Mouse (Mus musculus) neural tube, embryonic 14.5 days (tissue): Measurements from ENCODE around the gene Ptprm. TPM values are rescaled to one million over a fixed set of nuclear protein-coding genes. Genes with fewer than 3 reads are reported as not detected.

Experiments used
- ATAC-seq: fragments of 200-750 bp; cut with Nextera tagmentation; 2 replicates; pipeline ENCODE4 v1.8.0; 2017; ENCODE audit warnings: low read depth, mild to moderate bottlenecking, moderate TSS enrichment, moderate library complexity
- H3K27ac ChIP-seq: fragments of 300-500 bp; sonication (generic); 2 replicates; pipeline ENCODE4 v1.5.1; 2014; ENCODE audit warnings: low read depth, mild to moderate bottlenecking, control low read depth, low read length, moderate library complexity, mixed read lengths
- H3K27me3 ChIP-seq: fragments of 300-500 bp; sonication (generic); 2 replicates; pipeline ENCODE4 v1.6.1; 2014; ENCODE audit warnings: low read length; ENCODE audit not compliant: control insufficient read depth, insufficient read depth
- H3K36me3 ChIP-seq: fragments of 300-500 bp; sonication (generic); 2 replicates; pipeline ENCODE4 v1.6.1; 2014; ENCODE audit warnings: low read length, mixed read lengths; ENCODE audit not compliant: control insufficient read depth, insufficient read depth
- H3K4me1 ChIP-seq: fragments of 300-500 bp; sonication (generic); 2 replicates; pipeline ENCODE4 v1.6.1; 2014; ENCODE audit warnings: low read length; ENCODE audit not compliant: control insufficient read depth, insufficient read depth
- H3K4me2 ChIP-seq: fragments of 300-500 bp; sonication (generic); 2 replicates; pipeline ENCODE4 v1.6.1; 2014; ENCODE audit warnings: mild to moderate bottlenecking, low read depth, low read length, control low read depth
- H3K4me3 ChIP-seq: fragments of 300-500 bp; sonication (generic); 2 replicates; pipeline ENCODE4 v1.5.1; 2014; ENCODE audit warnings: low read depth, low read length, control low read depth, mixed read lengths
- H3K9ac ChIP-seq: fragments of 300-500 bp; sonication (generic); replicated peaks from 2 replicates; pipeline ENCODE4 v1.6.1; 2014; ENCODE audit warnings: low read depth, mild to moderate bottlenecking, control low read depth, low read length, mixed read lengths
- H3K9me3 ChIP-seq: fragments of 300-500 bp; sonication (generic); 2 replicates; pipeline ENCODE4 v1.6.1; 2016; ENCODE audit warnings: low read length; ENCODE audit not compliant: control insufficient read depth
- WGBS: fragments of 180-500 bp; shearing (Covaris S2); extraction: QIAGEN DNeasy Blood & Tissue Kit; methylation state at CpG from one replicate; pipeline ENCODE4 v1.1.7; 2014; 5-methylcytosine and 5-hydroxymethylcytosine counted together
- polyA plus RNA-seq: library from polyadenylated mRNA; unstranded; fragments of >200 nt; fragmentation: Nextera tagmentation; extraction: Ambion mirVana; gene quantifications from 2 replicates; pipeline ENCODE4 v1.2.1, GENCODE M21; 2014

The Ptprm gene
- polyA plus RNA-seq, 1 experiment from 2014 or later: 26.9 TPM

DNA sequence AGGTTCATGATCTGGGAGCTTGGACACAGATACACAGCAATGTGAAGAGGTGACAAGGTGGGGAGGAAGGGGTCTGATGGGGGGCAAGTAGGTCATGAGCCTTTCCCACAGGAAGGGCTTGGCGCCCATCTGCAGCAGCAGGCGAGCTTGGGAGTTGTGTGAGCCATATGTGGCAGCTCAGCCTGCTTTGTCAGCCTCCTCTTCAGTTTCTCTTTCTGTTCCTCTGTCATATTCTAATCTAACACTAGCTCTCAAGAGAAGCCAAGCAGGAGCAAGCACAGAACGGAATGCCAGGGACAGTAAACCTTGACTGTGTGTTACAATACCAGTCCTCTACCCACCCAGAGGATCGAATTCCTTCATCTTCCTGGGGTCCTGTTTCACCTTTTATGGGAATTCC lies 94.2 kb downstream of the Ptprm start:
- WGBS: 84% methylated on average over 4 of the region's 4 CpGs
- no peak overlapping the region for H3K4me3 ChIP-seq
- H3K27me3 ChIP-seq: no peaks in the 10 kb centered on the region
- no peaks in the 10 kb centered on the region for H3K36me3 ChIP-seq
- no peak for ATAC-seq
- no peak overlapping the region for H3K27ac ChIP-seq
- no peaks in the 10 kb centered on the region for H3K4me1 ChIP-seq
- no peak overlapping the region for H3K9ac ChIP-seq
- no peak overlapping the region for H3K4me2 ChIP-seq
- no peaks in the 10 kb centered on the region for H3K9me3 ChIP-seq

DNA sequence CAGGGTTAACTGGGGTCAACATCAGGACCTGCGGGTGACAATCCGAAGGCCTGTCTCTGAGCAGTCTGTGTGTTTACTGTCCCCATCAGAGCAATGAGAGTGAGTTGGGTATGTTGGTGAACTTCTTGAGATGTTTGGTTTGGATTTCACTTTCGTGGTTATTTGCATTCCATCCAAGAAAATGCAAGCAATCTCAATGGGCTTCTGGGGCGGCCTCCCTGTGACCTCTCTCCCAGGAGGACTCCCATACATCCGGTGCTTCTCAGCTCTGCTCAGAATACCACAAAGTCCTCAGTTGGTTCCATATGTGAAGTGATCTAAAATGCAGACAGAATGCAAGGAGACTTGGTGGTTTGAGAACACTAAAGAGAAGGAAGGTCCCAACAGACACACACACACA lies 96.5 kb downstream of the Ptprm start:
- Histone ChIP-seq H3K27ac (no peak overlapping the region), H3K4me1 (no peaks in the 10 kb centered on the region), H3K9me3 (no peaks in the 10 kb centered on the region), H3K4me3 (no peak overlapping the region), H3K9ac (no peak overlapping the region), H3K4me2 (no peak overlapping the region), H3K27me3 (no peaks in the 10 kb centered on the region), H3K36me3 (no peaks in the 10 kb centered on the region)
- 85% methylated on average over 5 of the region's 5 CpGs for WGBS
- ATAC-seq: no peak

DNA sequence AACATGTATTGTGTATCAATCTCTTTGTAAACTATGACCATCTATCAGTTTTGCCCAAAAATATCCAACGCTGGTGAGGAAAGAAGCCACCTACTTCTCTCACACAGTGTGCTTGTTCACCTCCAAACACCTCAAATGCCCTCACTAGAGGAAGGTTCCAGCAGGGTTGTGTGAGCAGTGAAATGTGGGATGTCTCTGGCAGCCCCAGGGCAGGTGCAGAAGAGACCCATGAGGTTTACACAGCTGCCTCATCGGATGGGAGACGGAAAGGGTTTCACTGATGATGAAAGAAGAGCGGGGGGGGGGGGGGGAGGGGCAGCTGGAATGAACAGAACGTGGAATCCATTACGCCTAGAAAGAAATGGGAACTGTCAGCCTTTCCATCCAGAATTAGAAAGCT lies 98.1 kb downstream of the Ptprm start:
- Histone ChIP-seq H3K36me3 (no peaks in the 10 kb centered on the region), H3K4me1 (no peaks in the 10 kb centered on the region), H3K9me3 (no peaks in the 10 kb centered on the region), H3K27ac (no peak overlapping the region), H3K4me2 (no peak overlapping the region), H3K4me3 (no peak overlapping the region), H3K27me3 (no peaks in the 10 kb centered on the region), H3K9ac (no peak overlapping the region)
- 58% methylated on average over 6 of the region's 6 CpGs for WGBS
- no peak for ATAC-seq

DNA sequence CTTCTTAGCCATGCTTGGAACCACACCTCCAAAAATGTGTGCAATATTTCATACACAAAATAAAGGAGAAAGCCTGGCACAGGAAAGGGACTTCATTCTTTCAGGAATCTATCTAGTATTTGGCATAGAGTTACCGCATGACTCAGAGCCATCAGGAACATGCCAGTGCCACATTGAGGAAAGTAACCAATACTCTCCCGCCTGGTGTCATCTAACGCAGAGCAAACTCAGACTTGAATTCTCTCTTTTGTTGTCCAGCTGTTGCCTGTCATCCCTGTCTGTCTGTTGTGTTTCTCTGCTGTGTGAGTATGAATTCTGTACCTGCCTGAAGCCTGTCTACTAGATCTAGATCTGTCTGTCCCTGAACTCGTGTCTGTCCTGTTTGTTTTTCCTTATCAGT lies 100.8 kb downstream of the Ptprm start:
- H3K36me3 ChIP-seq: no peaks in the 10 kb centered on the region
- H3K9ac ChIP-seq: no peak overlapping the region
- ATAC-seq: no peak
- no peak overlapping the region for H3K4me3 ChIP-seq
- H3K4me2 ChIP-seq: no peak overlapping the region
- WGBS: 83% methylated on average over 4 of the region's 4 CpGs
- no peaks in the 10 kb centered on the region for H3K27me3 ChIP-seq
- H3K27ac ChIP-seq: no peak overlapping the region
- no peaks in the 10 kb centered on the region for H3K4me1 ChIP-seq
- no peaks in the 10 kb centered on the region for H3K9me3 ChIP-seq

DNA sequence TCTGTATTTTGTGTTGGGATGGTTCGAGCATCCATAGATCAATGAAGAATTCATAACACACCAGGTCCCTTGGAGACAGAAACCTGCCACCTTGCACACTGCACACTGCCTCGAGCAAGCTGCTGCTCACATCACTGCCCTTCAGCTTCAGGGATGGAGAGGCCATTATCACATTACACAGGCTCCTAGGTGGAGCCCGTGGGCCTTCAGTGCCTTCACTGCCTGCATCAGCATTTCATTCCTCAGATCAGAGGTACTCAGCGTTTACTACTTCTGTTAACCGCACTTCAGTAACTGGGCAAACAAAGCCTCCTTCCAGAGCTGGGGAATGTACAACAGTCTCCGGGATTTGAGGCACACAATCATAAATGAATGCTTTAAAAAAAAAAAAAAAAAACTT lies 101.3 kb downstream of the Ptprm start:
- Histone ChIP-seq H3K27ac (no peak overlapping the region), H3K4me3 (no peak overlapping the region), H3K4me1 (no peaks in the 10 kb centered on the region), H3K4me2 (no peak overlapping the region), H3K36me3 (no peaks in the 10 kb centered on the region), H3K27me3 (no peaks in the 10 kb centered on the region), H3K9ac (no peak overlapping the region), H3K9me3 (no peaks in the 10 kb centered on the region)
- no peak for ATAC-seq
- 68% methylated on average over 6 of the region's 6 CpGs for WGBS

DNA sequence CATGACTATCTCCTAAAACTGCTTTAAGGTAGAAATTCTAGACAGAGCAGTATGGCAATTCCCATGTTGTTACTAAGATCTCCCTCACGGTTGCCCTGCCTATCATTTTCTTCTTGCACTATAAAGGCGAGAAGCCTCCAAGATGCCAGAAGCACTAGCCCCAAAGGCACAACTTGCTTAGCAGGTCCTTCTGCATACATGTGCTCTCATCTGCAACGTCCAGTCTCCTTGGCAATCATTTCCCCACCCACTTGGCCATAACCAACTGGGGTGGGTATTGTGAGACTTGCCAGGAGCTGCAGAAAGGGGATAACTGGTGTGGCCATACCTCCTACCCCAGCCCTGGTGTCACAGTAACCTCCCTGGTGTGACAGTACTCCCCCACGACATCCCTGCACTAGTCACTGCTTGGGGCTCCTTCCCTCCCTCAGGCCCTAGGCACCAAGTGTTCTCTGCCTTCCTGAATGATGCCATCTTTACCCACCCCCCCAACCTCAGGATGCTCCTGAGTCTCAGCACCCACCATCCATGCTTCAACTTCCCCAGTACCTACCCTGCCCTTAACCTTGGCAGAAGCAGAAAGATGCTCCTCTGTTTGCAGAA lies 108.9 kb downstream of the Ptprm start:
- WGBS: 81% methylated on average over 4 of the region's 4 CpGs
- H3K4me2 ChIP-seq: no peak overlapping the region
- no peaks in the 10 kb centered on the region for H3K36me3 ChIP-seq
- no peaks in the 10 kb centered on the region for H3K9me3 ChIP-seq
- no peaks in the 10 kb centered on the region for H3K27me3 ChIP-seq
- ATAC-seq: no peak
- H3K4me3 ChIP-seq: no peak overlapping the region
- H3K9ac ChIP-seq: no peak overlapping the region
- no peak overlapping the region for H3K27ac ChIP-seq
- no peaks in the 10 kb centered on the region for H3K4me1 ChIP-seq

DNA sequence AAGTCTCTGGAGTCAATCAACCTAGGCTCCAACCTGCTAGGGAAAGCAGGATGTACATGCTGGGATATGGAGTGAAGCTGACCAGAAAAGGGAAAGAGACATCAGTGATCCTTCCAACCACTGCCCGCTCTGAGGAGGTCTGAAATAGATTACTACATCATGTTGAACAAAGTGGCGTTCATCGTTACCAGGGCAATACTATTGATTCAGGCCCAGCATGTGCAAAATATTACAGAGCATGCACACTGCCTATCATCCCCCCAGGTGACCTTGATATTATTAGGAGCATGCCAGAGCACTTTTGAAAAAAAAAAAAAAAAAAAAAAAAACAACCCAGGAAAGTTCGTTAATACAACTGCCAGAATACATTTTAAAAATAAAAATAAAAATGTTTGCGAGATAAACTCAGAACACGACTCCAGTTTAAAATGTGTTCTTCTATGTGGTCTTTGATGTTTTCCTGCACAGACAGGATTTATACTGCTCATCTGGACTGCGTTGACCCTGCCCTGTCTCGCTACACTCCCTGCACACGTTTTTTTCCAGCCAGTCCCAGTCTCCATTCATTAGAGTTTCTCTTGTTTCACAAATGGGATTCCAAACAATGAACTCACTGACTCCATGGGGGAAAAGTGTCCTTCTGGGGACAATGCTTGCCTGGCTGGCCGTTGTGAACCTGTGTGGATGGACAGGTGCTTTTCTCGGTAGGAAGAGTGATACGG lies 111.3 kb downstream of the Ptprm start:
- Histone ChIP-seq H3K4me3 (no peak overlapping the region), H3K9ac (no peak overlapping the region), H3K4me2 (no peak overlapping the region), H3K9me3 (no peaks in the 10 kb centered on the region), H3K4me1 (no peaks in the 10 kb centered on the region), H3K36me3 (no peaks in the 10 kb centered on the region), H3K27me3 (no peaks in the 10 kb centered on the region), H3K27ac (no peak overlapping the region)
- WGBS: 52% methylated on average over 12 of the region's 12 CpGs
- ATAC-seq: no peak

DNA sequence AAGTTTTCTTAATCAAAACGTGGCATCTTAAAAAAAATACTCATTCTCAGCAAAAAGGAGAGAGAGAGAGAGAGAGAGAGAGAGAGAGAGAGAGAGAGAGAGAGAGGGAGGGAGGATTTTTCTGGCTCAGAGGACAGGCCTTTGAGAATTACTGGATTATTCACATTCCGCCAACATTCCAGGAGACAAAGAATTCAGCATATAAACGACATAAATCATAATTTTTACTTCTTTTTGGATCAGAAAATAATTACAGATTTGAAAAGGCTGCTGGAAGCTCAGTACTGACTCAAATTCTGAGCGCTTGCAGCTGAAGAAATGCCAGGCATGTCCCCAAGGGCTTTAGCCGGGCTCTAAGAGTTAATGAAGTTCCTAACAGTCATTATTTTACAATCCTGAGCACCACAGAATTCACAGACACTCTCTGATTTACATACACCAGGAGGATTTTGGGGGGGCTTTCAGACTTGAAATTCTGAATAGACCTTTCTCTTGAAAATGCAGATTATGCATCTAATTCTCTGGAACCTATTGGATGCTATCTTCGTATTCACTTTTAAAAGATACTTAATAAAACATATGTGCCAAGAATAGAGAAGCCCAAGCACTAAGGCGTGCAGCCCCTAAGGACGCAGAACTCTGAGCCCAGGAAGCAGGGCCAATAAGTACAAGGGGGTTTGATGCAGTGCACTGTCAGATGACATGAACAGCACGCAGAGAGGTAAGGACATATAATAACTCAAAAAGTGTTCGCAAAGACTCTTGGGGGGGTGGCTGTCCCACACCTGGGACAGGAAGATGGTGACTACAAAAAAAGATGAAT lies 112.1 kb downstream of the Ptprm start:
- no peak overlapping the region for H3K4me2 ChIP-seq
- H3K27ac ChIP-seq: no peak overlapping the region
- no peaks in the 10 kb centered on the region for H3K27me3 ChIP-seq
- 65% methylated on average over 10 of the region's 10 CpGs for WGBS
- H3K4me3 ChIP-seq: no peak overlapping the region
- H3K4me1 ChIP-seq: no peaks in the 10 kb centered on the region
- no peaks in the 10 kb centered on the region for H3K9me3 ChIP-seq
- H3K9ac ChIP-seq: no peak overlapping the region
- no peak for ATAC-seq
- H3K36me3 ChIP-seq: no peaks in the 10 kb centered on the region

DNA sequence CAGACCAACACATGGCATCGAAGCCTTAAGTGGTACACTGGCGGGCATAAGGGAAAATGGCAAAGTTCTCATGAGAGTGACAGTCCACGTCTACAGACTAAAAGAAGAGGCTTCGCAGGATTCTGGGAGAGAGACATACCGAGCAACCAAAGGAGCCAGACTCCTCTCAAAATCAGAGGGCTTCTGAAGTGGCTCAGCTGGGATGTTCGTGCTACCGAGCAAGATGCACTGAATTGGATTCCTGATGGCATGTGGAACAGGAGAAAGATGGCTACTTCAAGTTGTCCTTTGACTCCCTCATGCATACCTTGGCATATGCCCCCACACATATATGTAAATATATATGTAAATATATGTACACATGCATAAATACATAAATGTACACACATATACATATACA lies 115.4 kb downstream of the Ptprm start:
- H3K4me3 ChIP-seq: no peak overlapping the region

More for the DNA sequence above, 115.4 kb downstream of the Ptprm start:
- no peaks in the 10 kb centered on the region for H3K4me1 ChIP-seq
- no peaks in the 10 kb centered on the region for H3K36me3 ChIP-seq
- H3K4me2 ChIP-seq: no peak overlapping the region
- H3K27me3 ChIP-seq: no peaks in the 10 kb centered on the region
- H3K9me3 ChIP-seq: no peaks in the 10 kb centered on the region
- no peak for ATAC-seq
- no peak overlapping the region for H3K27ac ChIP-seq
- no peak overlapping the region for H3K9ac ChIP-seq
- 96% methylated on average over 7 of the region's 7 CpGs for WGBS
